ENCODE assay signal across 14 mouse cellular contexts in the genomic region with DNA sequence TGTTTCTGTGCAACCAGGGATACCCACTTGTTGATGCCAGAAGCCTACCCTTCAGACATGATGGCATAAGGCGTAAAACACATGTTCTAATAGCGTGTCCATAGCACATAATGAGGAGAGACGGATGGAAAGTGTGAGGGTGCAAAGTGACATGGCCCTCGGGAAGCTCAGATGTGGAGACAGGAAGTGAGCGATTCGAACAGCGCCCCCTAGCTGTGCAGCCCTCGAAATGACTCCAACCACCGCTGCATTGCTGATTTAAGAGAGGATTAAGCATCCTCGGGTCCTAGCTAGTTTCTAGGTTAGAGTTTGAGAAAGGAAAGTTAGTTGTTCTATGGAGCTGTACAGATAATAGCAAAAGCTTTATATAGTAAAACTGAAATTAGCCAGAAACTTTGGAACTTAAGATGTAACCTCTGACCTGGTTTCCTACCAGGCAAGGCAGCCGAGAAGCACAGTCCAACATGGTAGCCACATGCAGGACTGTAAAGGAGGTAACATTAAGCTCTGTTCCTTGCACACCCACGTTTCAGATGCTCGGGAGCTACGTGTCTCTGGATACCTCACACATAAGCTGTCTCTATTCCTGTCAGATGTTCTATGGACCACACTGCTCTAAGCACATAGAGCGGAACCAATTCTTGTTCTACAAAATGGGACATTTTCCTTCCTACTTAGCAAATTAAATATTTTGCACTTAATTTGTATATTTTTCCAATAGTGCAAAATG.
DNase-seq lines count a peak whose midpoint lies in the region; ATAC-seq and TF ChIP-seq lines count a peak whose summit lies in the region.
"Had no signal": no experiment of that assay in that cellular context is flagged by ENCODE, and none has a peak within 500 bp of the region (broad histone marks: within the 10 kb centered on the region; RNA-seq: fewer than 3 reads in every experiment).

No protein-coding gene starts in this region.

- no peaks in the 10 kb centered on the region for H3K27me3 ChIP-seq in liver, postnatal 0 days (ENCODE audit: insufficient read depth, low read length)
- H3K27me3 ChIP-seq in liver, embryonic 11.5 days (replicated peaks; ENCODE audit: control insufficient read depth, insufficient read depth, low read length) = no peaks in the 10 kb centered on the region
- no peaks in the 10 kb centered on the region for H3K27me3 ChIP-seq in heart, embryonic 12.5 days (replicated peaks)
- H3K27me3 ChIP-seq: embryonic facial prominence, embryonic 12.5 days; limb, embryonic 12.5 days had no signal

- no peaks in the 10 kb centered on the region for H3K4me1 ChIP-seq in liver, postnatal 0 days (ENCODE audit: insufficient read depth)
- H3K4me1 ChIP-seq in liver, embryonic 11.5 days (replicated peaks; ENCODE audit: control insufficient read depth, insufficient read depth, low read length) = no peaks in the 10 kb centered on the region
- H3K4me1 ChIP-seq in heart, embryonic 12.5 days (replicated peaks) = no peaks in the 10 kb centered on the region
- H3K4me1 ChIP-seq: embryonic facial prominence, embryonic 12.5 days; limb, embryonic 12.5 days had no signal

- no peak overlapping the region for H3K9ac ChIP-seq in liver, postnatal 0 days (replicated peaks)
- H3K9ac ChIP-seq in liver, embryonic 11.5 days (ENCODE audit: low read depth, low read length) = no peak overlapping the region
- no peak overlapping the region for H3K9ac ChIP-seq in heart, embryonic 12.5 days
- H3K9ac ChIP-seq: embryonic facial prominence, embryonic 12.5 days; limb, embryonic 12.5 days had no signal

- no peak for DNase-seq in frontal cortex, postnatal 25 days (ENCODE audit: low spot score in 2 of 2)
- peak; percentile 18 for DNase-seq in liver, postnatal 0 days
- DNase-seq in liver, embryonic 11.5 days (ENCODE audit: low spot score) = no peak
- peak; percentile 43 for DNase-seq in ES-CJ7 (ENCODE audit: low read depth, low spot score)
- DNase-seq in induced T-regulatory cell, adult 2 months (ENCODE audit: low read depth) = peak; percentile 11
- DNase-seq in cerebellum, postnatal 4 days (ENCODE audit: low spot score in 2 of 2) = no peak
- DNase-seq: adrenal gland, postnatal 36 days; cerebellum, adult 9-10 months had no signal

- peak; percentile 46 for TF ChIP-seq CTCF in liver, postnatal 0 days (IDR thresholded peaks at IDR 0.05; ENCODE audit: low read depth)

- no peak overlapping the region for H3K4me3 ChIP-seq in liver, postnatal 0 days (ENCODE audit: low read depth, low read length)
- no peak overlapping the region for H3K4me3 ChIP-seq in liver, embryonic 11.5 days (ENCODE audit: low read depth, low read length)
- no peak overlapping the region for H3K4me3 ChIP-seq in heart, embryonic 12.5 days
- H3K4me3 ChIP-seq: embryonic facial prominence, embryonic 12.5 days; limb, embryonic 12.5 days had no signal

- H3K9me3 ChIP-seq in liver, postnatal 0 days (ENCODE audit: low read length) = no peaks in the 10 kb centered on the region
- H3K9me3 ChIP-seq in liver, embryonic 11.5 days (ENCODE audit: control insufficient read depth, low read length) = no peaks in the 10 kb centered on the region
- H3K9me3 ChIP-seq in heart, embryonic 12.5 days (replicated peaks) = no peaks in the 10 kb centered on the region
- H3K9me3 ChIP-seq: embryonic facial prominence, embryonic 12.5 days; limb, embryonic 12.5 days had no signal

- 81% methylated on average over 15 of the region's 15 CpGs for WGBS in liver, postnatal 0 days (ENCODE audit: insufficient replicate concordance)
- 82% methylated on average over 15 of the region's 15 CpGs for WGBS in liver, embryonic 11.5 days
- WGBS in heart, embryonic 12.5 days = 79% methylated on average over 15 of the region's 15 CpGs

- no peak overlapping the region for H3K27ac ChIP-seq in liver, postnatal 0 days (ENCODE audit: low read depth)
- no peak overlapping the region for H3K27ac ChIP-seq in liver, embryonic 11.5 days (ENCODE audit: low read depth, low read length)
- no peak overlapping the region for H3K27ac ChIP-seq in heart, embryonic 12.5 days (ENCODE audit: poor library complexity, severe bottlenecking)
- H3K27ac ChIP-seq: embryonic facial prominence, embryonic 12.5 days; limb, embryonic 12.5 days; macrophage had no signal

- H3K4me2 ChIP-seq in liver, postnatal 0 days (ENCODE audit: low read depth, low read length) = no peak overlapping the region
- H3K4me2 ChIP-seq in liver, embryonic 11.5 days = no peak overlapping the region
- no peak overlapping the region for H3K4me2 ChIP-seq in heart, embryonic 12.5 days
- H3K4me2 ChIP-seq: embryonic facial prominence, embryonic 12.5 days; limb, embryonic 12.5 days had no signal

- no peaks in the 10 kb centered on the region for H3K36me3 ChIP-seq in liver, postnatal 0 days (replicated peaks; ENCODE audit: insufficient read depth, low read length)
- H3K36me3 ChIP-seq in liver, embryonic 11.5 days (ENCODE audit: control insufficient read depth, insufficient read depth, low read length) = no peaks in the 10 kb centered on the region
- H3K36me3 ChIP-seq in heart, embryonic 12.5 days = peaks cover 12% of the 10 kb centered on the region

- peak; percentile 75 for ATAC-seq in frontal cortex, adult (ENCODE audit: low TSS enrichment)
- ATAC-seq in liver, postnatal 0 days = no peak
- no peak for ATAC-seq in liver, embryonic 11.5 days (replicated peaks; ENCODE audit: low FRiP score)
- no peak for ATAC-seq in heart, embryonic 12.5 days (ENCODE audit: insufficient number of reproducible peaks, low FRiP score)
- ATAC-seq: forebrain, embryonic 16.5 days had no signal

- no peak for TF ChIP-seq EP300 in liver, postnatal 0 days (IDR thresholded peaks at IDR 0.05; ENCODE audit: low read depth)

Comparison
In these comparisons a context has a peak if more than half of its experiments do, and no peak if none do; other contexts are left out.
1. DNase-seq: peak in liver, postnatal 0 days (single experiment), ES-CJ7 (single experiment) and induced T-regulatory cell, adult 2 months (single experiment); none in frontal cortex, postnatal 25 days (0 of 2), liver, embryonic 11.5 days (single experiment) and cerebellum, postnatal 4 days (0 of 2).